Mouse (Mus musculus) thymus, adult 2 months (tissue): Measurements from ENCODE around the gene Card11.

Experiments
- CTCF ChIP-seq: fragments of 200-500 bp; IDR thresholded peaks from 2 replicates; pipeline ENCODE4 v1.5.1; 2012; ENCODE audit warnings: mild to moderate bottlenecking, control low read depth, low read length, moderate library complexity, borderline replicate concordance; ENCODE audit not compliant: control insufficient read depth, poor library complexity, insufficient read depth; ENCODE audit errors: extremely low read depth
- POLR2A ChIP-seq: fragments of 200-500 bp; IDR thresholded peaks from 2 replicates; pipeline ENCODE4 v1.6.1; 2012; ENCODE audit warnings: mild to moderate bottlenecking, low read length, control low read depth, moderate library complexity; ENCODE audit not compliant: control insufficient read depth, poor library complexity, insufficient read depth; ENCODE audit errors: extremely low read depth

DNA sequence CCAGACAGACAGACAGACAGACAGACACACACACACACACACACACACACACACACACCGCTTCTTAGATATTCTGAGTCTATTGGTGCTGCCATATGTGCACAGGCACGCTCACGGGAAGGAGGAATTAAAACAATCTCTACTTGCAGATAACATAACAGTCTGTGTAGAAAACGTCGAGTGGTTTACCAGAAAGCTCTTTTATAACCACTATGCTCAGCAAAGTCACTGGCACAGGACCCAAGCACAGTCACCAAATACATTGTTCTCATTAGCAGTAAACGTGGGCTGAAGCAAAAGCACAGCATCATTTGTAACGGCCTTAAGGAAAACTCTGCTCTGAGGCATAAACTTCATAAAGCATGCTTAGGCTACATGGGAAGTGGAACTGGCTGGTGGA lies 176.3 kb downstream of the Card11 start:
- TF ChIP-seq CTCF, result no peak
- no peak for TF ChIP-seq POLR2A
